Mouse (Mus musculus): ENCODE data around the gene Hp. TPM values are rescaled to one million over a fixed set of nuclear protein-coding genes. Genes with fewer than 3 reads are reported as not detected.

The Hp gene
- total RNA-seq (2023): 1,000 to 10,000 TPM in 1 of 2 experiments, 100 to 1,000 TPM in 1; 984 to 1,006 TPM

GRCm38 (mm10) chr8:109578900-109579301, at the start of gene Hp:
Gene Hp (minus strand): TSS chr8:109579172.

GRCm38 (mm10) chr8:109614243-109615210, 35.6 kb upstream of the Hp start, which contains the start of gene Pkd1l3:
Gene Pkd1l3 (plus strand): TSS chr8:109614517.

GRCm38 (mm10) chr8:109608271-109609152, 29.5 kb upstream of the Hp start, which contains the start of gene Dhodh:
Gene Dhodh (minus strand): TSS chr8:109608673.

GRCm38 (mm10) chr8:109565498-109566333, 13.3 kb downstream of the Hp start, which contains the start of the genes Dhx38 and Txnl4b:
Gene Dhx38 (minus strand): TSS chr8:109565861.
Gene Txnl4b (plus strand): TSS chr8:109565892.

Other genes with a start within 250 kb of the Hp start
- gene Pmfbp1, start 85.1 kb downstream of the Hp start, total RNA-seq (2023): not detected
- 10 to 100 TPM; 74.1 to 74.3 TPM for gene Dhx38, start 13.3 kb downstream of the Hp start, total RNA-seq (2023)
- gene Txnl4b, start 13.3 kb downstream of the Hp start, total RNA-seq (2023): 10 to 100 TPM; 10.1 to 11.4 TPM
- gene Dhodh, start 29.5 kb upstream of the Hp start, total RNA-seq (2023): 1 to 10 TPM; 6.2 to 9.5 TPM
- gene Pkd1l3, start 35.3 kb upstream of the Hp start, total RNA-seq (2023): under 1 TPM in 1 of 2 experiments, not detected in 1; 0.04 TPM
- 10 to 100 TPM; 86.0 to 95.9 TPM for gene Ist1, start 114.1 kb upstream of the Hp start, total RNA-seq (2023)
- 10 to 100 TPM; 14.7 to 15.7 TPM for gene Zfp821, start 126.4 kb upstream of the Hp start, total RNA-seq (2023)
- gene Atxn1l, start 158.6 kb upstream of the Hp start, total RNA-seq (2023): 10 to 100 TPM; 24.6 to 32.2 TPM
- 10 to 100 TPM; 70.8 to 74.6 TPM for gene Ap1g1, start 199.4 kb upstream of the Hp start, total RNA-seq (2023)

Measured in neutrophil, adult 59 days (primary cell).